Mouse (Mus musculus): Measurements from ENCODE around the gene Rpl4. TPM values are rescaled to one million over a fixed set of nuclear protein-coding genes. Genes with fewer than 3 reads are reported as not detected.
"Not testable (repeated sequence)": the region's sequence is repeated elsewhere in the genome, so short reads cannot be mapped to it uniquely, and the experiment has no call there.

The Rpl4 gene
- total RNA-seq, 2 experiments from 2014 or later = 561 to 565 TPM

DNA sequence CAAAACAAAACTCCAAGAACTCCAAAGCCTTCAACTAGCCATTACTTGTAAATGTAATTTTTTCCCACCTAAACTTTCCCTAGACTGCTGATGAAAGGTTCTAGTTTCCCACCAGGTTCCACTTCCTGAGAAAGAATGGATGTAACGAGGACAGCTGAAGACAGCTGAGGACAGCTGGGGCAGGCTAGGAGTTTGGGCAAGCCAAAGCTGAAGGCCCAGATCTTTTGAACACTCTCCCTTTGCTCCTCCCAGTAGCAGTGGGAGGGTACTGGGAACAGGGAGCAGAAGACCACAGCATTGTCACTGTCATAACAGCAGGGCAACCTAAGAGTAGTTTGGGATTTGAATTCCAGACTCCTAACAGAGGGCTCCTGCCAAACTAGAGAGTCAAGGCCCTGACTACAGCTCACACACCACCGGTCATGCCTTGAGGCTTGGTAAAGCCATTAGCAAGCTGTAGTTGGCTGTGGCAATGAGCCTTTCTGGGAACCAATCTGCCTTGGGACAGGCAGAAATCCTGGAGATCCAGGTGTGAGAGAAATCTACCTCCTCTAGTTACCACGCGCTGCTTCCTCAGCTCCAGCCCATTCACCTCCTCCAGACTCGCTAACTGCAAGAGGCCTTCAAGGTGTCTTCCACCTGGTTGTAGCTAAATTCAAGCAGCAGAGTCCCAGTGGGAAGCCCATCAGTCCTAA lies 25.0 kb downstream of the Rpl4 start:
- no peak for DNase-seq

DNA sequence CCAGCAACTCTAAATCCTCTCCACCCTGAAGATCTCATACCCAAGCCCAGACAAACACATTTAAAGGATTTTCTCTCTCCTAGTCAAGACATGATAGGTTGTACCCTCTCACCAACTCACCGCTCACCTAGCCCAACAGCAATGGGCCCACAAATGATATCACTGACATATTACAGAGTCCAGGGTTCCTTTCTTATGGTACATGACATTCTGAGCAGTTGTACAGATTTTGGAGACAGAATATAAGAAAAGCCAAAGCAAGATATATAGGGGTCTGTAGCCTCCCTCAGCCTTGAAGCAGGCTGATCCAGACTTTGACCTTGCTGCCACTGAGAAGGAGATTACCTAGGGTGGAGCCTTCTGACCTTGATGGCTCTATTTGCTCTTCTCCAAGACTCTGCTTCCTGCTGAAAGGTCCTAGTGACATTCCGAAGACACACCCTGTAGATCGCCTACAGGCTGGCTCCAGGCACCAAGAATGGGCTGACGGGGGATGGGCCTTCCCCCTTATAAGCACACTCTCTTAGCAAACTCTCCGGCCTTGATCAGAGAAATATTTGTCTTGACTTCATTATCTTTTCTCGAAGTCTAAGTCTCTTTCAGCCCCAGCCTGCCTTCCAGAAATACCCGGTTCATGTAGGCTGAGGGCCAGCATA lies 25.7 kb downstream of the Rpl4 start:
- not testable (repeated sequence) for DNase-seq

DNA sequence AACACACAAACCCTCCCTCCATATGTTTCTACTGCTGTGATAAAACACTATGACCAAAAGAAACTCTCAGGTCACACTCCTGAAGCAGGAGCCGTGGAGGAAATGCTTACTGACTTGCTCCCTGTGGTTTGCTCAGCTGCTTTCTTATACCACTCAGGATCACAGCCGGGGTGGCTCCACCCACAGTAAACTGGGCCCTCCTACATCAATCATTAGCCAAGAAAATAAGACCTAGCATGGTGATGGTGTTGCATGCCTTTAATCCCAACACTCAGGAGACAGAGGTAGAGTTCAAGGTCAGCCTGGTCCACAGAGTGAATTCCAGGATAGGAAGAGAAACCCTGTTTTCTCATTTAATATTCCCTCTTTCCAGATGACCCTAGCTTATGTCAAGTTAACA lies 26.7 kb downstream of the Rpl4 start:
- DNase-seq = no peak

DNA sequence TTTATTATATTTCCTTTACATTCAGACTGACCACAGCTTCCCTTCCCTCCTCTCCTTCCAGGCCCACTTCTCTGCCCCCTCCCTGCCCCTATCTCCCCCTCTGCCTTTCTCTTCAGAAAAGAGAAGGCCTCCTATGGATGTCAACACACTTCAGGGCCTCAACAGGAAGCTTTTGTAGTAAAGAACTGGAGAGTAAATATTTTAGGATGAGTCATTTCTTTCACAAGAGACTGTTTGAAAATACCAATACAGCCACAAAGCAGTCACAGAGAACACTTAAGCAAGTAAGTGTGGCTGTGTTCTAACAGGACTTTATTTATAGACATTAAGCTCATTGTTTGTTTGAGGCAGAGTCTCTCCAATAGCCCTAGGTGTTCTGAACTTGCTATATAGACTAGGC lies 29.2 kb downstream of the Rpl4 start:
- no peak for DNase-seq

DNA sequence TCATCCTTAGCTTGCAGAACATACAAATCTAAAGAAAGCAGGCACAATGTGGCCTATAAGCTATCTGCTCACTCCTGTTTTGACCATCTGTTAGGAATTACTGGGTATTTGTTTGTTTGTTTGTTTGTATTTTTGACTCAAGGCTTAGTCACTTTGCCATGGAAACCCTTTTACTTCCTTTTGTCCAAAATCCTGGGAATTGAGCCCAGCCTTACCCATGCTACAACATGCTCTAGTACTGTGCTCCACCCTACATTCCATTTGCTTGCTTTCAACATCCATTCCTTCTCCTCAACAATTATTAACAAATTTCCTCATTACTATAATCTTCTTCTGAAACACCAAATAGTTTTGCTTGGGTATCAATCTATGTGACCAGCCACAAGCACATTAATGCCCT lies 29.7 kb downstream of the Rpl4 start:
- DNase-seq = no peak

DNA sequence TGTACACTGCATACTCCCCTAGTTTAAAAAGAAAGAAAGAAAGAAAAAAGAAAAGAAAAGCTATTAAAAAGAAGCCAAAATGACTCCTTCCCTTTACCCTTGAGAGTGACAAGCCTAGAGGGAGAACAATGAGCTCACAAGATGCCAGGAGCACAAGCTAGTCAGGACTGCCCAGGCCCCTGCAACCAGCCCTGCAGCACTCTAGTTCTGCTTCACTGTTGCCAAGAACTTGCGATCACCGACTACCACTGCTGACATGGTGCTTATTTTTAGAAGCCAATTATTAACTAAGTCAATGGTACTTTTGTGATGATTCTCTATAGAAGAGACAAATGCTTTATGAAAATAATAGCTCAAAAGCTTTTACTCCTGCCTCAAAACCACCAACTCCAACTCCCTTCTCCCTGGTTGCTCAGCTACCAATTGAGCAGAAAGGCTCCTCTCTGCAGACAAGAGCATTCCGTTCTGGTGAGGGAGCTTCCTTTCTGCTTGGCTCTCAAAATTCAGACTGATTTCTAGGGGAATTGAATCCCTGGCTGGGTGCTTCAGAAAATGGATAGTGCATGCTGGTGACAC lies 34.4 kb downstream of the Rpl4 start:
- DNase-seq = peak in 1 of 2 experiments; percentile 29

DNA sequence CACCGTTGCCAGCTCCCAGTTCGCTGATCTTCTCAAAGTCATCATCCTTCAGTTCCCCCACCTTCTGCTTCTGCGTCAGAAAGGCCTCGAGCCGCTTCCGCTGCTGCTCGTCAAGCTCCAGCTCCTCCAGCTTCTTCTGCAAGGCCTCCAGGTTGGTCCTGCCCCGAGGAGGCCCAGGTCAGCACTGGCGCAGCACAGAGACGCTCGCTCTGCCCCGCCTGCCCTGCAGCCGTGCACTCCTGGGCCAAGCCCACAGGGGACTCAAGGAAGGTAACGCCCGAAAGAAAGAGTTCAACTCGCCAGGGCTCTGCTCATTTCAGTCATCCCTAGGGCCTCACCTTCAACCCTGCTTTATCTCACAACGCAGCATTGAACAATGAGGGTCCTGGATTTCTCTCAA lies 41.3 kb downstream of the Rpl4 start:
- no peak for DNase-seq

DNA sequence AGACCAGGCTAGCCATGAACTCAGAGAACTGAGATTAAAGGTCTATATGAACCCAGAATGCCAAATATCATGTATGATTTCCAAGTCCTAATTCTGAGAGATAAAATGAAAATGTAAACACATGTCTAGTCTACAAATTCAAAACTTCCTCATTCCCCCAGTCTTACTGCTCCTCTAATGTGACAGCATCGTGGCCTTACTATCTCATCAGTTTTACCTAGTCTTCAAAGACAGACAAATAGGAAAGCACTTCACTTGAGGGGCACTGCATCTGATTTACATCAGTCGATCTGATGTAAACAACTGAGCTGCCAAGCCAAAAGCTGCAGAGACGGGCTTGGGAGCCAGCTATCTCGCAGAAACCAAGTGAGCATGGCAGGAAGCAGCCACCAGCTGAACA lies 42.9 kb downstream of the Rpl4 start:
- no peak for DNase-seq

DNA sequence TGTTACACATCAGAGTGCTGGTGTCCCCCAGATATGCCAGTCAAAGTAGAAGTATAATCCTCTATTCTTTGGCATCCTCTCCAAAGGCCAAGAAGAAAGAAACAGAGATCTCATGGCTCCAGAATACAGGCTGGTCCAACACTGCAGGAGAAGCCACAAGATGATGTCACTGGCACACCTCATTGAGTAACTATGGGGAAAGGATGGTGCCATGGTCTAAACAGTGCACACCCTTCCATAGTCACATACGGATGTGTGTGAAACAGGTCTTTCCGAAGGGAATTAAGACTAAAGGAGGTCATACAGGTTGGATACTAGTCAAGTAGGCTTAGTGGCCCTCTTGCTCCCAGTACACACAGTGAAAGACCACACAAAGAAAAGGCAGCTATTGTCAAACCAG lies 43.5 kb downstream of the Rpl4 start:
- DNase-seq = no peak

DNA sequence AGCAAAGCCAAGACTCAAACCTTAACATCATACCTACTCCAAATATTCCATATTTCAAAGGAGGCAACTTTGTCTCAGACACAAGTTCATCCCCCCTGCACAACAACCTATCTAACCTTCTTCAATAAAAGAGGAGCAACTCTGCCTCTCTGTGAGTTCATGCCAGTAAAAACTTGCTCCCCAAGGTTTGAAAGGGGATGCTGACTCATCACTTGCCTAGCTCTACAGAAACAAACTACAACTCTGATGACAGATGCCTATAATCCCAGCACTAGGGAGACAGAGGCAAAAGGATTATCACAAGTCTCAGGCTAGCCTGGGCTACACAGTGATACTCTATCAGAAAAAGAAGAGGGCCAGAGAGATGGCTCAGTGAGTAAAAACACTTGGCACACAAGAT lies 44.7 kb downstream of the Rpl4 start:
- DNase-seq = no peak

DNA sequence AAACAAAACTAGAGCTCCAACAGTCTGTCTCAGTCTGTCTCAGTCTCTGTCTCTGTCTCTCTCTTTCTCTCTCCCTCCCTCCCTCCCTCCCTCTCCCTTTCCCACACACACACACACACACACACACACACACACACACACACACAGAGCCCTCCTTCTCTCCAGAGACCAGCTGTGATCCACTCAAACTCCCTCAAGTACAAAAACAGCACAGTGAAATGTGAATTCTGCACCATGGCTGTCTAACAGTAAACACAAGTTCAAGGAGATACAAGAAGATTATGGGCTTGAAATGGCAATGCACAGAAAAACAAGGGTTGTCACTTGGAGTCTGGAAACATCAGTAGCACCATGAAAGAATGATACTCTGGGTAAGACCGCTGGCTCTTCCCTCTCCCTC lies 46.1 kb downstream of the Rpl4 start:
- DNase-seq = no peak

DNA sequence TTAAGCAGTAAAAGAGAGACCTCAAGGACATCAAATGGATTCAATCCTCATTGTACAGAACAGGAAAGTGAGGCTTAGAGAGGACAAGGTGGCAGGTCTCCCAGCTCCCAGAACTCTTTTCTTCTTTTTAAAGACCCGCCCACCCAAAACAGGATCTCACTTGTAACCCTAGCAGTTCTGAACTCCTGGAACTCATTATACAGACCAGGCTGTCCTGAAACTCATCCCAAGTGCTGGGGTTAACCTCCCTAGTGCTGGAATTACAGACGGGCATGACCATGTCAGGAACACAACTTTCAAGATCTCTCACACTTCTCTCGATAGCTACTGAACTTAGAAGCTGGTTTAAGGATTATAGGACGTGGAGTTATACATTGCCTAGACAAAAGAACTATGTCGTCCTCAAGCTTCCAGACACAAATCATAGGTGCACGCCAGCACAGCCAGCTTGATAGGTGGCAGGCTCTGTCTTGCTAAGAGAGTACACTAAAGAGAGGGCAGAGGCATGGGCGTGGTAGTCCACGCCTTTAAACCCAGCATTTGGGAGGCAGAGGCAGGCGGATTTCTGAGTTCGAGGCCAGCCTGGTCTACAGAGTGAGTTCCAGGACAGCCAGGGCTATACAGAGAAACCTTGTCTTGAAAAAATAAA lies 46.7 kb downstream of the Rpl4 start:
- no peak for DNase-seq

DNA sequence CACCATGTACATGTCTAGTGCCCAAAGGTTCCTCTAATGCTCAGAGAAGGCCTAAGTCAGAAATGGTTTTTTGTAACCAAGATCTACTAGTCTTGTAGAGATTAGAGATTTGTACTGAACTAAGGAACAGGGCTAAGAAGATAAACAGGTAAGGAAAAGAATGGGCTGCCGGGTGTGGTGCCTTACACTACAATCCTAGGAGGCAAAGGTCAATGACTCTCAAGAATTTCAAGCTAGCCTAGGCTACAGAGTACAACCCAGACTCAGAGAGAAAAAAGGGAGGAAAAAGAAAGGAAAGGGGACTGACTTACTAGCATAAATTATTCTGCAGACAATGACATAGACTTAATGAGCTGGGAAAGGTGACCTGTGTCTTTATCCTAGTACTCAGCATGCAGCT lies 47.4 kb downstream of the Rpl4 start:
- no peak for DNase-seq

DNA sequence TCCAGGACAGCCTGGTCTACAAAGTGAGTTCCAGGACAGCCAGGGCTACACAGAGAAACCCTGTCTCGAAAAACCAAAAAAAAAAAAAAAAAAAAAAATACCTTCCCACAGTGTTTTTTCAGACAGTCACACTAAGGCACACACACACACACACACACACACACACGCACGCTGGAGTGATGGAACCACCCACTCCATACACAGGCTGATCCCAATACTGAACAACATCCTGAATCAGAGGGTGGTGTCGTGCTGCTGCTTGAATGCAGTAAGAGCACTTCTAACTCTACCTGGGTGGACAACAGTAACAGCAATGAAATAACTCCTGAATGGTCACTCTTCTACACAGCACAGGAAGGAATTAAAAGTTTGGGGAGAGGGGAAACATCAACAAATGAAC lies 48.3 kb downstream of the Rpl4 start:
- peak in 1 of 2 experiments; percentile 24 for DNase-seq

DNA sequence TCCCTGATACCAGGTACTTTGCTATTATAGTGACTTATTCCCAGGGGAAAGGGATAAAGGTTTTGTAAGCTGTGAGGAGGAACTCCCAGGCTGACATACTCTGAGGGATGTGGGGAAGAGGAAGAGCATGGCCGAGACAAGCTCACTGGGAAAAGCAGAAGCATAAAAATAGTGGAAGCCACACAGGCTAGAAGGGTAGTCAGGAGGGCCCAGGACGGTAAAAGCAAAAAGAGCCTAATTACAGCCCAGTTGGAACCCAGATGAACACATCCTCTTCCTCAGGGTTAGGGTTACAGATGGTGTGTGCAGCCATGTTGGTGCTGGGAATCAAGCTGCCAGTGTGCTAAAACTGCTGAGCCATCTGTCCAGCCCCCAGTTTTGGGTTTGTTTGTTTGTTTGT lies 48.9 kb downstream of the Rpl4 start:
- DNase-seq = no peak

DNA sequence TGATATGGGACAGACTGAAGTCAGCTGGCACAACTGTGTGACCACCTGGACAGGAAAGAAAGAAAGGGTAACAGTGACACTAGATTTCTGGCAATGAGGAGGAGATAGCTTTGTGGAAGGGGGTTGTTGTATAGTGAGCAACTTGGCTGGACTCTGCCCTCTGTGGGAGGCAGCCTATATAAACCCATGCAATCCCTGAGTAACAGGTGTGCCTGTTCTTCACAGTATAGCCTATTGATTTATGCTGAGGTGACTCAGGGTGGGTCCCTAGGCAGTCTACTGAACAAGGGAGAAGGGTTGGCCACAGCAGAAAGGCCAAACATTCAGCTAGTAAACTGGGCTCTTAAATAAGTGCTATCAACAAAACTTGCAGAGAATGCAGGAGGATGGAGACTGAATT lies 52.6 kb downstream of the Rpl4 start:
- no peak for DNase-seq

DNA sequence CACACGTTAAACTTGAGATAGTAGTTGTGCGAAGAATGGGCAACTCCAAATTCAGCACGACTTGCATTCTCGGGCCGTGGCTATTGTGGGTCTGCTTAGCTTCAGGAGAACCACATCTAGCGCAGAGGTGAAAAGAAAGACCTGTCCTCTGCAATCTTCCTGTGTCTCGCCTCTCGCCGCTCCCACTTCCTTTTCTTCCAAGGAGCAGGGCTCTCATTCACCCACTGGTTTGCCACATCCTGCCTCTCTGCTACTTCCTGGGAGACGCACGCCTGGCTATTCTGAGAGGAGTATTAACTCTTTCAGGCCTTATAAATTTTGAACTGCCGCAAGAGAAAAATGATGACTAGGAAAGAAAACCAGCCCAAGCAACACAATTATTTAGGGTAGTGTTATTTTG lies 54.6 kb downstream of the Rpl4 start:
- no peak for DNase-seq

Small RNA genes lying within 50 kb of the gene (microRNA-seq; reads per million reads assigned to microRNA genes)
- gene Gm24106 = 0 reads per million in 2 experiments

Other genes starting within 250 kb of the Rpl4 start
- 1 to 10 TPM; 1.4 to 2.2 TPM for gene Smad6, start 151.3 kb upstream of the Rpl4 start, total RNA-seq (2021)
- not detected for gene Lctl, start 56.2 kb upstream of the Rpl4 start, total RNA-seq (2021)
- 1 to 10 TPM; 2.4 to 2.5 TPM for gene Zwilch, start 271 bp upstream of the Rpl4 start, total RNA-seq (2021)
- 10 to 100 TPM; 16.5 to 20.0 TPM for gene Snapc5, start 5.9 kb downstream of the Rpl4 start, total RNA-seq (2021)
- gene Uchl4, start 61.8 kb downstream of the Rpl4 start, total RNA-seq (2021) = 1 to 10 TPM; 2.1 to 3.4 TPM
- gene Map2k1, start 80.3 kb downstream of the Rpl4 start, total RNA-seq (2021) = 100 to 1,000 TPM; 315 to 336 TPM
- gene Tipin, start 108.2 kb downstream of the Rpl4 start, total RNA-seq (2021) = 10 to 100 TPM; 13.5 to 16.9 TPM
- 10 to 100 TPM; 28.6 to 30.3 TPM for gene Dis3l, start 167.9 kb downstream of the Rpl4 start, total RNA-seq (2021)
- gene Megf11, start 212.3 kb downstream of the Rpl4 start, total RNA-seq (2021) = 10 to 100 TPM; 16.3 to 16.7 TPM

Data from layer of hippocampus, postnatal 36 days (tissue).